Mouse (Mus musculus) layer of hippocampus, postnatal 10 days (tissue): Measurements from ENCODE around the gene Lrrc49. TPM values are rescaled to one million over a fixed set of nuclear protein-coding genes. Genes with fewer than 3 reads are reported as not detected.
A peak's percentile ranks its signal among the peaks of the same experiment; 100 is the strongest.

Experiments
- DNase-seq, 2 experiments: peaks; one replicate each; pipeline ENCODE4 v3.0.0; 2021; ENCODE audit warnings: low spot score in 2 of 2
- total RNA-seq, 2 experiments: library from RNA; stranded (reverse); gene quantifications; 2 replicates each; pipeline ENCODE4 v1.2.3; 2021

Lrrc49 gene
- total RNA-seq, 2 experiments from 2014 or later = 62.3 to 64.3 TPM

GRCm38 (mm10) chr9:60676429-60676828, 11.5 kb downstream of the Lrrc49 start:
- DNase-seq = no peak

DNA sequence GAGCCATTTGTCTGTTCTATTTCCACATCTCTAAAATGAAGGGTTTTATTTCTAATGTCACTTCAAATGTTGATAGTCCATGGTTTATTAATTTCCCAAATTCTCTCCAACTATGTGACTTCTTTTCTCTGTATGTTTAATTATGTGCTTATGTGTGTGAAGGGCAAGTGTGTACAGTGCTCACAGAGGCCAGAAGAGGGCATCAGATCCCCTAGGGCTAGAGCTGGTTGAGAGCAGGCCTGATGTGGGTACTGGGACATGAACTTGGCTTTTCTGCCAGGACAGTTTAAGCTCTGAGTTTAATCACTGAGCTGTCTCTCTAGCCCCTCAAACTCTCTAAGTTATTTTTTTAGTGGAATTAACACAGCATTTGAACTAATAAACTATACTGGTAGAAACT, 13.2 kb downstream of the Lrrc49 start:
- DNase-seq = no peak

- DNase-seq = no peak
Measured at GRCm38 (mm10) chr9:60672568-60672967, 15.4 kb downstream of the Lrrc49 start.

DNA sequence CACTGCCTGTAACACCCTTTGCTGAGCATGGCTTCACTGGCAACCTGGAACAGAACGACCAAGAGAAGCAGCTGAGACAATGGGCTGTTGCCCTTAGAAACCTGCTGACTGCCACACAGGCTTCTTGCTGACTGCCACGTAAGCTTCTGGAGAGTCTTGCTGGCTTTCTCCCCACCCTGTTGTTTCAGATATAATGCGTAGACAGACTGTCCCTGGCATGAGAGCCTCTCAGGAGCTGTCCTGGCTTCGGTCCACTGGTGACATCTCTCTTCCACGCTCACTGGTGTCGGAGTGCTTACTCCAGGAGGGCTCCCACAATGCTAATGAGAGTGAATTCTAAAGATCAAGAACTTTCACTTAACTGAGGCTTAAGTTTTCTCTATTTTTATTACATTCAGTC, 19.1 kb downstream of the Lrrc49 start:
- DNase-seq = no peak

DNA sequence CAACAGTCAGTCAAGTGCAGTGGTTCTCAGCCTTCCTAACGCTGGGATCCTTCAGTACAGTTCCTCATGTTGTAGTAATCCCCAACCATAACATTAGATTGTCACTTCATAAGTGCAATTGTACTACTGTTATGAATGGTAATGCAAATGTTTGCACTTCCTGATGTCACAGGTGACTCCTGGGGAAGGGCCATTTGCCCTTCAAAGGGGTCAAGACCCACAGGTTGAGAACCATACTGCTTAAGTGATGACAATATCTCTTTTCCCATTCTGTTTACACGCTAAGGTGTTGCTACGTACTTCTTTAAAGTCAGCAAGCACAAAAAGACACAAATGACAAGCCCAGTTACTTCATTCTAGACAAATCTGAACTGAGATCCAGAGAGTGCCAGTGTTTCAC, 22.4 kb downstream of the Lrrc49 start:
- DNase-seq = no peak

DNA sequence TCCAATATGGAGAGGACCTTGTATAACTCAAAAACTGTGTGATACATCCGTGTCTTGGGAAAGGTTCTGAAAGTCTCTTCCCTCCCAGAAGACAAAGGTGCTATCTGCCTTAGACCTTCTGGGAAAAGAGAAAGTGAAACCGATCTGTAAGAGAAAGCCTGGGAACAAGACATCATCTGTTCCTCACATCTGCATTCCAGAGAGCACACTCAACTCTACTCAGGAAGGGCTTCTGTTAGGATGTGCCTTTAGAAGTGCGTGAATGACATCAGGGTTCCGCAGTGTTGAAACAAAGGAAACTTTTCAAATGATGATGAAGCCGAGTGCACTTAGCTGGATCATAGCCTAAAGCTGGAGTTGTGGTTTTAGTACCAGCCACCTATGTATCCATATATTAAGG, 23.1 kb downstream of the Lrrc49 start:
- no peak for DNase-seq

GRCm38 (mm10) chr9:60664385-60664784, 23.6 kb downstream of the Lrrc49 start:
- peak; percentile 66 to 70 for DNase-seq

DNA sequence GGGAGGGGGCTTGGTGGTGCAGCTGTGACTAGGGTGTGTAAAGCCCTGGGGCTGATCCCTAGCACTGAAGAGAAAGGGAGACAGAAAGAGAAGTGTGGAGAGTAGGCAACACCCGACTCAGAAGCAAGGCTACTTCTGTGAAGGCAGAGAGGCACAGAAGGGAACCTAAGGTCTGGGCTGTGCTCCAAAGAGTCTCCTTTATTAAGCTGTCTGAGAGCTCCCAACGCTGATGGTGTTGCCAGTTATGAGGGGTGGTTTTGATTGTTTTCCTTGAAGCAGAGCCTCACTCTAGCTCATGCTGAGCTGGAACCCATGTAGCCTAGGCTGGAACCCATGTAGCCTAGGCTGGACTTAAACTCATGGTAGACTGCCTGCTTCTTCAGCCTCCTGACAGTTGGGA, 25.0 kb downstream of the Lrrc49 start:
- no peak for DNase-seq

GRCm38 (mm10) chr9:60653582-60653981, 34.4 kb downstream of the Lrrc49 start:
- no peak for DNase-seq

- DNase-seq = no peak
Measured at GRCm38 (mm10) chr9:60653137-60653536, 34.8 kb downstream of the Lrrc49 start.

DNA sequence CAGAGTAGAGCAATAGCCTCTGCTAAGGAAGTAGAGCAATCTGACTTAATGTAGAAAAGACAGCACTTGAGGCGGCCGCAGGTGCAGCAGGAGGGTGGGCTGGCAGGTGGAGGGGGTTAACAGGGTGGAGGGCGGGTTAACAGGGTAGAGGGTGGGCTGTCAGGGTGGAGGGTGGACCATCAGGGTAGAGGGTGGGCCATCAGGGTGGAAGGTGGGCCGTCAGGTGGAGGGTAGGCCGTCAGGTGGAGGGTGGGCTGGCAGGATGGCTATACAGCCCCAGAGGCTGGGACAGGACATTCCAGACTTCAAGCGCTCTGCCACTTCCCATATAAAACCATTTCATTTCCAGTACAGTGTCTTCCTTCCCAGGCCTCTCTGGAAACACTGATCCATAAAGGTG, 37.7 kb downstream of the Lrrc49 start:
- no peak for DNase-seq

DNA sequence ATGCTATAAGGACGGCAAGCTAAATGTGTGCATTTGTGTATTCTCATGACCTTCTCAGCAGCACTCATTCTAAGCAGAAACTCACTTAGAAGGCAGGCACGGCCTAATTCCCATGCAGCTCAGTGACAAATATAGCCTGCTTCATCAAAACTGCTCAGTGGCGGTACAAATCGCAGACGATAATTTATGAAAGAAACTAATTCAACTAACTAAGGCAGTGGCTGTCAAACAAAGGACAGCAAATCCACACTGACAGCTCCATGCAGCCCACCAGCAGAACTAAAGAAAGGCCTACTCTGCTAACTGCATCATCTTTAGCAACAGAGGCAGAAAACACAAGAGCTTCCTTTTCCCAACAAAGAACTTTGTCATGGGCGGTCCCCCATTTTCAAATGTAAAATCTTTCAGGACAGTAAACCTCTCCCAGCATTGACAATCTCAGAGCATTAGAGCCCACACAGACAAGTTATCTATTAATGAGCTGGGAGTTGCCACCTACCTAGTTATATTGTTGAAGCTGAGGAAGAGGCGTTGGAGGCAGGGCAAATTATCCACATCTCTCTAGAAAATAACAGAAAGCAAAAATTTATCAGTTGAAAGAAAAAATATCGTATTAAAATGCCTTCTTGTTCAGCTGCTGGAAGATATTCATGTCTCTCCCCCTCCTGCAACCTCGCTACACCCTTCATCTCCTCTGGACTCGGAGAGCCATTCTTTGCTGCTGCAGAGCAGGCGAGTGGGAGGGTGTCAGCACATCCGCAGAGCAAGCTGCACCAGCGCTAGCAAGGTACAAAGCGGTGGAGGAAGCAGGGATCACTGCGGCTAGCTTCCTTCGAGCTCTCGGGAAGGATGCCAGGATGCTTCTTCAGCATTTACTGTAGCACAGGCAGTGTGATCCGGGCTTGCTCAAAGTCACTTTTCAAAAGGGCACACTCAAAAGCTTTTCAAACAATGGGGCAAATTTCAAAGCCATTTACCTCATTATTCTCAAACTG, 38.7 kb downstream of the Lrrc49 start:
- DNase-seq = peak; percentile 27 to 49

DNA sequence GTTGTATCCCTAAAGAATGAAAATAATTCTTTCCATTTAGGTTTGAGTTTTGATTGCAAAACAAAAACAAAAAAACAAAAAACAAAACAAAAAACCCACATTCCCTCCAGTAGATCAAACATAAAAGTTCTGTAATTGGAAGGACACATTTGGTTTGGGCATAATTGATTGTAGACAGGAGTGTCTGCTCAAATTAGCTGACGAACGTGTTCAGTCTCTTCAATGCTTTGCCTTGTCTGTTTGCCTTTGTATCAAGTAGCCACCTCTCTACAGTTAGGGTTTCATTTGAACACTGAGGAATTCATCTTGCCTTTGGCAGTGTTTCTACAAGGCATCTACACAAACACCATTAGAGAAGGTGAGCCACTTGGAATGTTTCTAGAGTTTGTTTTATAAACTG, 54.4 kb downstream of the Lrrc49 start:
- DNase-seq = no peak

GRCm38 (mm10) chr9:60626311-60626791, 61.6 kb downstream of the Lrrc49 start:
- peak in 1 of 2 experiments; percentile 20 for DNase-seq

- DNase-seq = no peak
Measured at GRCm38 (mm10) chr9:60625895-60626294, 62.1 kb downstream of the Lrrc49 start.

DNA sequence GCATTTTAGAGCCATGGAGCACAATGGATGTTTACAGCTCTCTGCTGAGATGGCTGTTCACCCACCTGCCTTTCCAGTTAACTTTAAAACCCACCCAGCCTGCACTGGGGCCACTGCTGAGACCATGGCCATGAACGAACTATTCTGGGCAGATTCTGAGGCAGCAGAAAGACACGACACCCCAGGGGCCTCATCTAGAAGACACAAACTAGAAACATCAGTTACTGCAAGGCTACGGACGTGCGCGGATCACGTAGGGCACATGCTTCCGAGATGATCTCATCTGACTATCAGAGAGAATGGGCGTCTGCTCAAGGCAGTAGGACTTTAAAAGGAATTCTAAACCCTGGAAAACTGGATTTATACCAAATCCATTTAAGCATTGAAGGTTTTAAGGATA, 71.0 kb downstream of the Lrrc49 start:
- peak in 1 of 2 experiments; percentile 17 for DNase-seq

DNA sequence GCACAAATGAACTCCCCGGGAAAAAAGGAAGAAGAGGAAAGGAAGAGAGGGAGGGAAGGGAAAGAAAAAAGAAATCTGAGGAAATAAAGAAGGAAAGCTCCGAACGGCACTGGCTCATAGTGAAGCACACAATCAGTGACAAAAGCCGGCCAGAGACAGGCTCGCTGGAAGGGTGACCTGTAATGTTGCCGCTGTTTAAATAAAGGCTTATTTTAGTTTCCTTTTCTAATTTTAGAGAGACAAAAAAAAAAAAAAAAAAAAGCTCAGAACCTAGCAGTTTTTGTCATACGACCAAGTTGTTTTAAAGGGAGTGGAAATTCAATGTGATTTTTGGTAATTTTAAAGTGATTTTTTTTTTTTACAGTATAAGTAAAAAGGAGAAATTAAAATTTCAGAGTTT, 71.6 kb downstream of the Lrrc49 start:
- no peak for DNase-seq

GRCm38 (mm10) chr9:60612260-60612659, 75.7 kb downstream of the Lrrc49 start:
- no peak for DNase-seq

DNA sequence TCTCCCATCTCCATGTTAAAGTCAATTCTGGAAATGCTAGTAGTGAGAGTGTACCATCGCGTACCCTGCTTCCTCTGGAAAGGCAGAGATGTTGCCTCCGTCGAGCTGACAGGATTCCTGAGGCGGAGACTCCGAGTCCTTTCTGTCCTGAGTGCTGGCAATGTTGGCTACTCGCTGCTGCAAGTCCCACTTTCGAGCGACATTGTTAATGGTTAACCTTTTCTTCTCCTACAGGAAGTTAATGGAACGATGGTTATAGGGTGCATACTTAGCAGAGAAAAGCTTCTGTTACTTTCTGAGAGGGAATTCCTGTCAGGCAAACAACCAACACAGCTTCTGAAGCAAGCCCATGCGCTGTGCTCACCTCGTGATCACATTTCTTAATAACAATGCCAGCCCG, 77.8 kb downstream of the Lrrc49 start:
- no peak for DNase-seq

GRCm38 (mm10) chr9:60608857-60609256, 79.1 kb downstream of the Lrrc49 start:
- no peak for DNase-seq

GRCm38 (mm10) chr9:60608086-60608485, 79.9 kb downstream of the Lrrc49 start:
- no peak for DNase-seq

- no peak for DNase-seq
Measured at GRCm38 (mm10) chr9:60604971-60605370, 83.0 kb downstream of the Lrrc49 start.

DNA sequence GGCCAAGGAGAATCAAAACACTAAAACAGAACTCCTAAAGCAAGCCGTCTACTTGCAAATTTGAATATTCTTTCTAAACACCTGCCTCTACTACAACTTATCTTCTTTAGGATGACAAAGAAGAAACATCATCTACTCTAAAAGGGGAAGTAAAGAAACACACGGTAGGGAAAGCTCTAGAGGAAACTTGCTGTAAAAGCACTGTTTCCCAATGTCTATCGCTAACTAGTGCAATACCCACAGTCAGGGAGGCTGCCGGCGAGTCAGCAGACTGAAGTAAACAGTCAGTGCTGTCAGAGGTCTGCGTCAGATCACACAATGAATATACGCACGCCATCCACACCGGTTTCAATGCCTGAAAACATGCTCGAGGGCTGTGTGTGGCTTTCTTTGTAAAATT, 86.0 kb downstream of the Lrrc49 start:
- DNase-seq = no peak
